Mouse (Mus musculus) retina, adult 2 months (tissue): Measurements from ENCODE around the gene Egfl8.

Experiments used
- DNase-seq: peaks from one replicate; pipeline ENCODE4 v3.0.0-alpha.2; 2012; ENCODE audit warnings: low read depth, low spot score

Egfl8 gene

DNA sequence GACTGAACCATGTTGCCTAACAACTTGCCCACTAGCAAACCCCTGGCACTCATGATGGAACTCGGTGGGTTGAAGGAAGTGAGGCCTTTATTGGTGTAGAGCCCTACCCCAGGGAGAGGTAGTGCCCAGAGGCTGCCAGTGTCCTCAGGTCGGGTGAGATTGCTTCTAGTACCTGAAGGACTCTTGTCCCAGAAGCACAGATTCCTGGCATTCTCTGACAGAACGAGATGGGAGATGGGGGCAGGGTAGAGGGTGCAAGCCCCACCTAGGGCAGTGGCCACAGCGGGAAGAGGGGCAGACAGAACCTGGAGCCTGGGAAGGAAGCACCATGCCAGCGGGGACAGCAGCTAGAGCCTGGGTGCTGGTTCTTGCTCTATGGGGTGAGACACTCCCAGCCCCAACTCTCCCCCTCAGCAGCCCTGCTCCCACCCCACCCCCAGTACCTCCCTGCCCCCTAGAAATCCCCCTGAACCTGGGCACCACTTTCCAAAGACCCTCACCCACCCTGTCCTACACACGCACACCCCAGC is 18.1 kb downstream of the Egfl8 start, which contains the start of gene Ager:
Ager (plus strand) TSS at position 297 of the 530 bp plus-strand sequence.
- DNase-seq = no peak

DNA sequence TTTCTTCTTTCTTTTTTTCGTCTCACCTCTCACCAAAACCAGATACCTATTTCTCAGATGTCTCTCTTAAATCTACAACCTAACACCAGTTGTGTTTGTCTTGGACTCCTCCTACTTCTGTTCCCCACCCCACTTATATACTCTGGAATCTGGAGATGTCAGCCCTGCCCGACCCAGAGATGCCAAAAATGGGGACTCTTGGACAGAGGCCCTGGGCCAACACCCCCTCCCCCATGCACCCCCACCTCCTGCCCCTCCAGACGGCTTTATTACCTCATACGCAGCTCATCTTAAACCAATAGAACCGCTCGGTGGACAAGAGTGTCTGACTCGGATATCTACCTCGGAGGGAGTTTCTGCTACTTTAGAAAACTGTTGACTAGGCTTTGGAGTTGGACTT is 19.7 kb downstream of the Egfl8 start:
- DNase-seq = no peak

DNA sequence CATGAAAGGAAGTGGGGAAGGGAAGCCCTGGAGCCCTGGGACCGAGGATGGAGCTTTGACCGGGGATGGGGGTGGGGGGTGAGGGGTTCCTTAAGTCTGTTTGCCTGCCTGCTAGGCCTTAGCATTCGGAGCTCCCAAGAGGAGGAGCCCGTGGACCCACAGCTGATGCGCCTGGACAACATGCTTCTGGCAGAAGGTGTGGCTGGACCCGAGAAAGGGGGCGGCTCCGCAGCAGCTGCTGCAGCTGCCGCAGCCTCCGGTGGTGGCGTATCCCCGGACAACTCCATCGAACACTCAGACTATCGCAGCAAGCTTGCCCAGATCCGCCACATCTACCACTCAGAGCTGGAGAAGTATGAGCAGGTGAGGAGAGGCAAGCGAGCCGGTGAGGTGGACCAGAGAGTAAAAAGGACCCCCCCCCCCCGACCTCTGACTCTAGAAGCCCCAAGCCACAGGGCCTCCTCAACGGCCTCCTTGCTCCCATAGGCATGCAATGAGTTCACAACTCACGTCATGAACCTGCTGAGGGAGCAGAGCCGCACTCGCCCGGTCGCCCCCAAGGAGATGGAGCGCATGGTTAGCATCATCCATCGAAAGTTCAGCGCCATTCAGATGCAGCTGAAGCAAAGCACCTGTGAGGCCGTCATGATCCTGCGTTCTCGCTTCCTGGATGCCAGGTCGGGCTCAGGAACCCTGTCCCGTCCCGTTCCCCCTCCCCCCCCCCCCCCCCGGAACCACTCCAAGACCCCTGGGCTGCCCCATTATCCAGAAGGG is 21.8 kb downstream of the Egfl8 start:
- no peak for DNase-seq

DNA sequence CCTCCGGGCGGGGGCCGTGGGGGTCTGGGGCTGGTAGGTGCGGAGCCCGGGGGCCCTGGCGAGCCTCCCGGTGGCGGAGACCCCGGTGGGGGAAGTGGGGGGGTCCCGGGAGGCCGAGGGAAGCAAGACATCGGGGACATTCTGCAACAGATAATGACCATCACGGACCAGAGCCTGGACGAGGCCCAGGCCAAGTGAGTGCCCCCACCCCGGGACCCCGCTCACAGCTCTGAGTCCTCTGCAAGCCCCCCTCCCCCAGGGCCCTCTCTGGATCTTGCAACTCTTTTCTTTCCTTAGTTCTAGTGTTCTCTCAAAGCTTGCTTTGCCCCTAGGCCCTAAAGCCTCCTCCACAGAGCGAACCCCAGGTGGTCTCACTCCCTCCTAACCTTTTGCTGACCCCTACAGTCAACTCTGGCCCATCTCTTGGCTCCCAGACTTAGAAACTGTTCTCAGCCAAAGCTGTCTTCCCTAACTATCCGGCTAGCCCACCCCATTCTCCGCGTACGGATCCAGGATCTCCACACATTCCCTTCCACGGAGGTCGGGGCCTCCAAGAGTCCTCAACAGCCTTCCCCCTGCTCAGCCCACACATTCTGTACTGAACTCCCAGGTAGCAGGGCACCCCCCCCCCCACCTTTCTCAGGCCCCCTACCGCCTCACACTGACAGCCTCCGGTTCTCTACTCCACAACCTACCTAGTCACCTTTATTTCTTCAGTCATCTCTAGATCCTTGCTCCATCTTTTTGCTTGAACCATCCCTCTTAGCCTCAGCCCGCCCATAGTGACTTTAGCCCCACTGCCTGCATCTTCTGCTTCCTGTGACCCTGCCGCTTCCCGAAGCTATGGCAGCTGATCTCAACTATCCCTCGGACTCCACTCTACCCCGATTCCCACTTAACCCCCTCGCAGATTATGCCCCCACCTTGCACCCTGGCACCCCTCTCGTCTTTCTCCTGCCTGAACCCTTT is 22.9 kb downstream of the Egfl8 start:
- no peak for DNase-seq

DNA sequence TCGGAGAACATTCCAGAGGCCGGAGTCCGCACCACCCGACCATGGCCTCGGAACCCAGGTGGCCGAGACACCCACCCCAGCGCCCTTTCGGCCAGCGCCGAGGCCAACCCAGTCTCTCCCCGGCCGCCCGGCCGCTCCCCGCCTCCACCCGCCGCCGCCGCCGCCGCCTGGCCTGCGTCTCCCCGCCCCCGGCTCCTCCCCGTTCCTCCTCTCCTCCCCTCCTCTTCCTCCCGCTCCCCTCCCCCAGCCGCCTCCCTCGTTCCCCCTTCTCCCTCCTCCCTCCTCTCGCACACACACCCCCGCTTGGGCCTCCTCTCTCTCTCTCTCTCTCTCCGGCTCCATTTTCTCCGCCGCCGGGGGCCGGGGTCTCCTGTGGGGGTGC is 23.8 kb downstream of the Egfl8 start:
- DNase-seq = no peak

DNA sequence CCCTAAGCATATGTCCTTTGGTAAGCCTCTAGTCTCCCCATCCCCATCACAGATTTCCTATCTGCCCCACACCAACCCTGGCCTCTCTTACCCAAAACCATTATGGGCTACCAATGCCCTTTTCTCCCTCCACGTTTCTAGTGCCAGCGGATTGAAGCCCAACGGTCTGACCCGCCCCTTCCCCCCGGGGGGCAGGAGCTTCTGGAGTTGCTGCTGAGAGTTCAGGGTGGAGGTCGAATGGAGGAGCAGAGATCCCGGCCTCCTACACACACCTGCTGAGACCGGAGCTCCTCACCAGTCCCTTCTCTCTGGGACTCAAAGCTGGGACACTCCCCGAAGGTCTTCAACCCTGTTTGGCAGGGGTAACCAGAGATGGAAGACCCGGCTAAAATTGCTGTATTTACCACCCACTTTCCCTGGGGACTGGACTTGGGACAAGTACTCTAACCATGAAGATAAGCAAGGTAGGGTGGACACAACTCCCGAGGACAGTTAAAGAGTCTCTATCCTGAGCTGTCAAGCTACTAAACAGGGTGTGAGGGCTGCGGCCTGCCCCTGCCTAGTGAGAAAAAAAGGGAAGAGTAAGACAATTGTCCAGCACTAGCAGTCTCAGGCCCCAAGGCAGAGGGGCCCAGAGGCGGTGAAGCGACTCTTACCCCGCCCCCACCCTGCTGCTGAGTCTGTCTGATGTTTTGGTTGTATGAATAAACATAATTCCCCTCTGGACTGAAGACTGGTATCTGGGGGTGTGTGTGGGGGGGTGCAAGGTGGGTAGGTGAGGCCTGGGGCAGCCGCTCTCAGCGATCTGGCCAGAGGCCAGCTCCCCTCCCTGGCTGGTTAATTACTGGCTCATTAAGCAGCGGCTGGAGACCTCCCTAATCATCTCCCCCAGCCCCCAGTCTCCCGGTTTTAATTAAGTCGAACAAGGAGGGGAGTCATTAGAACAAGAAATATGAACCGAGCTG is 24.5 kb downstream of the Egfl8 start, which contains the start of gene Pbx2:
Pbx2 (plus strand) TSS at position 238 of the 965 bp plus-strand sequence.
- no peak for DNase-seq

DNA sequence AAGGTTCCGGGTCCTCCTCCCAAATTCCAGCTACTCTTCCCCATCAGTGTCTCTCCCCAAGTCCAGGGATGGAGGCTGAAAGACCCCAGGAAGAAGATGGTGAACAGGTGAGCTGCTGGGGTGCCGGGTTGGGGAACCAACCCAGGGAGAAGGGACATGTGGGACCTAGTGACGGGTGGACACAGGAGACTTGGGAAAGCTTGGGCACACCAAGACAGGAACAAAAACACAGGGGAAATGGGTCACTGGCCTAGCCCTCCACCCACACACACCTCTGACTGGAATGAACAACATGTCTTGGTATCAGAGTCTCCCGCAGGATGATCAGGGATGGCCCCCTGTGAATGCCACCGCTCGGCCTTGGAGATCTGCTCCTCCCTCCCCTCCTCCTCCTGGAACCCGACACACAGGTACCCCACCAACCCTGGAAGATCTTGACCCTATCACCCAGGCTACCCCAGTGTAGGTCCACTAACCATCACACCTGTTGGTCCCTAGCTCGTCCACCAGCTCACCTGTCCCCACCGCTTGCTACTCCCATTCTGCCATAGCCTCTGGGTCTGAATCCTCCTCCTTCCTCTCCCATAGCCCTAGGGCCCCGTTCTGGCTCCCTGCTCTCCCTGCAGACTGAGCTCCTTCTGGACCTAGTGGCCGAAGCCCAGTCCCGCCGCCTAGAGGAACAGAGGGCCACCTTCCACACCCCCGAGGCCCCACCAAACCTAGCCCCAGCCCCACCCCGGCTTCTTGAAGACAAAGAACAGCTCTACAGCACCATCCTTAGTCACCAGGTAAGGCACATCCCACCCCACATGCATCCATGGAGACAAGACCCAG is 25.4 kb downstream of the Egfl8 start:
- DNase-seq = no peak

DNA sequence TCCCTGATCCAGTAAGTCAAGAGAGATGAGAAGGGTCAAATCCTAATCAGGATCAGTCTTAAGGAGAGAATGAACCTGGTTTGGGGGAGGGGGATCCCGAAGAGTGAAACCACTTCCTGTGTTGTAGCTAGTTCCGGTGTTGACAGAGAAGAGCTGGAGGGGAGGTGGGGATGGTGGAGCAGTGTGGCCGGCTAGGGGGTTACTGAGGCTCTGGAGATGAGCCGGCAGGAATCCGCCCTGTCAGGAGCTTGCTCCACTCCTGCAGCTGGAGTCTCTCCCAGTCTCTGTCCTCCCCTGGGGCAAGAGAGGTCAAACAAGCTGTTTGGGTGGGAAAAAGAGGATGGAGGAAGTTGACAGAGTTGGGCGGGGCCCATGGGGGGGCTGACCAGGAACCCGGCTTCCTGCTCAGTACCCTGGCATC is 26.1 kb downstream of the Egfl8 start, which contains the start of gene Gpsm3:
Gpsm3 (plus strand) TSS at position 126 of the 421 bp plus-strand sequence.
- no peak for DNase-seq

DNA sequence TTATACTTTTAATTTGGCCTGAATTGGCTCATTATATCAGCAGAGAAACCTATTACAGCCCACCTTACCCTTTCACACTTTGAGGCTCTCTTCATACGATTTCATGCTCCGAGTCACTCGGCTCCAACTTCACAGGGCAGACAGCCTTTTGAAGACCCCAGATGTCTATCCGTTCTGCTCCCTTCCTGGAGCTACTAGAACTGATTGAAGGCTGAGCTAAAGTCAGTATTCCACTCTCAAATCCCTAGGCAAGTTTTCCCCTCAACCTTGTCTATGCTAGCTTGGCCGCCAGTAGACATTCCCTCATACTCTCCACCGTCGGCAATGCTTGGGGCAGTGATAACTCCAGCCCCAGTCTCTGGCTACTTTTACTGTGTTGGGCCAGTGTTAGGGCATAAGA is 26.6 kb downstream of the Egfl8 start:
- no peak for DNase-seq

DNA sequence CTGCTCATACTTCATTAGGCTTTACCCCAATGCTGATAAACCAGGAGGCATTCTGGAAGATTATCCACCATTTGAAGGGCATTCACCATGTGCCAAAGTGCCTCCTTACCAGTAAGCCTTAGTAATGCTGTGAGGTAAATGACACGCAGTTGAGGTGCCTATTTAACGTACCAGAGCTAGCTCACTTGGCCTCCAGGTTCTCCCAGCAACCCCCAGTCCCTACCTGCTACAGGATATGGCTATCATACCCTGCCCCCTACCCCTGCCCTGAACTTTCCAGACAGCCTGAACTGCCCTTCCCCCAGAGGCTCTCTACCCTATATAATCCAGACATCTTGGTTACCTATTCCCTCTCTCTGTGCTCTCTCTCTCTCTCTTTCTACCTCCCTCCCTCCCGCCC is 27.0 kb downstream of the Egfl8 start:
- no peak for DNase-seq

DNA sequence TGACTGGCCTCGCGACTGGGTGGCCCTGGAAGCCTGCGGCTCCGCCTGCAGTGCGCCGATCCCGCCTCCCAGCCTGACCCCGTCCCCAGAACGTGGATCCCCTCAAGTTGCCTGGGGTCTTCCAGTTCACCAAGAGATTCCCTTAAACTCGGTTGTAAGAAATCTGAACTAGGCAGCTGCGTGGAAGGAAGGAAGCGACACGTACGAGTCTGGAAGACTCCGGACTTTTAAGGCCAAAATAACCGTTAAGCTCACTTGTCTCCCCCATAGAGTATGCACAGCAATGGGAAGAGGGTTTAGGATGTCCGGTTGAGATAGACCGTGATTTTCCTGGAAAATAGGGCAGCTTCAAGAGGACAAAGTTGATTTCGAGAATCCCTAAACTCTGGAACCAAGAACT is 28.0 kb downstream of the Egfl8 start:
- DNase-seq = no peak

DNA sequence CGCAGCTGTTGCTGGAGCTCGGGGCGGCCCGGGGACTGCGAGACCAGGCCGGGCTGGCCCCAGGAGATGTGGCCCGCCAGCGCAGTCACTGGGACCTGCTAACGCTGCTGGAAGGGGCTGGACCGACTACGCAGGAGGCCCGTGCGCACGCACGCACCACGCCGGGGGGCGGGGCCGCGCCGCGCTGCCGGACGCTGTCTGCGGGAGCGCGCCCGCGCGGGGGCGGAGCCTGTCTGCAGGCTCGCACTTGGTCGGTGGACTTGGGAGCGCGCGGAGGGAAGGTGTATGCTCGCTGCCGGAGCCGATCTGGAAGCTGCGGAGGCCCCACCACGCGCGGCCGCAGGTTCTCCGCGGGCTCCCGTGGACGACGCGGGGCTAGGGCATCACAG is 28.4 kb downstream of the Egfl8 start:
- DNase-seq = peak; percentile 86

DNA sequence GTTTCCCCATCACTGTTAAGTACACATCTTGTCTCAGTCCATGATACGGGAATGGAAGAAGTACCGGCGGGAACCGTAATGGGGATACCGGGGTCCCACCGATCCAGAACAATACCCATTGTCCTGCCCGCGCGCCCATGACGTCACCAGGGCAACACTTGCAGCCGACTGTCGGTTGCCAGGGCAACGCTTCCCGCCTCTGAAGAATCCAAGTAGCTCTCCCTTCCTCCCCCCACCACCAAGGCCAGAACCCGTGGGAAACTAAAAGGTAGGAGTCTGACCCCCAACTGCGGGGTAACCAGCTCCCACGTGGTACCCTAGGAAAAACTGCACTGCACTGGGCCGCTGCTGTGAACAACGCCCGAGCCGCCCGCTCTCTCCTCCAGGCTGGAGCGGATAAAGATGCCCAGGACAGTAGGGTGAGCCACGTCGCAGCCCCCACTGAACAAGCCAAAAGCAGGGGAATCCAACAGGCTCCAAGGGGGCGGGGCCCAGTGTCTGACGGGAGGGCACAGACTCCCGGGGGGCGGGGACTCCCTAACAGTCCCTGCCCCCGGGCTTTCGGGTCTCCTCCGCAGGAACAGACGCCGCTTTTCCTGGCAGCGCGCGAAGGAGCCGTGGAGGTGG is 28.9 kb downstream of the Egfl8 start:
- DNase-seq = no peak

DNA sequence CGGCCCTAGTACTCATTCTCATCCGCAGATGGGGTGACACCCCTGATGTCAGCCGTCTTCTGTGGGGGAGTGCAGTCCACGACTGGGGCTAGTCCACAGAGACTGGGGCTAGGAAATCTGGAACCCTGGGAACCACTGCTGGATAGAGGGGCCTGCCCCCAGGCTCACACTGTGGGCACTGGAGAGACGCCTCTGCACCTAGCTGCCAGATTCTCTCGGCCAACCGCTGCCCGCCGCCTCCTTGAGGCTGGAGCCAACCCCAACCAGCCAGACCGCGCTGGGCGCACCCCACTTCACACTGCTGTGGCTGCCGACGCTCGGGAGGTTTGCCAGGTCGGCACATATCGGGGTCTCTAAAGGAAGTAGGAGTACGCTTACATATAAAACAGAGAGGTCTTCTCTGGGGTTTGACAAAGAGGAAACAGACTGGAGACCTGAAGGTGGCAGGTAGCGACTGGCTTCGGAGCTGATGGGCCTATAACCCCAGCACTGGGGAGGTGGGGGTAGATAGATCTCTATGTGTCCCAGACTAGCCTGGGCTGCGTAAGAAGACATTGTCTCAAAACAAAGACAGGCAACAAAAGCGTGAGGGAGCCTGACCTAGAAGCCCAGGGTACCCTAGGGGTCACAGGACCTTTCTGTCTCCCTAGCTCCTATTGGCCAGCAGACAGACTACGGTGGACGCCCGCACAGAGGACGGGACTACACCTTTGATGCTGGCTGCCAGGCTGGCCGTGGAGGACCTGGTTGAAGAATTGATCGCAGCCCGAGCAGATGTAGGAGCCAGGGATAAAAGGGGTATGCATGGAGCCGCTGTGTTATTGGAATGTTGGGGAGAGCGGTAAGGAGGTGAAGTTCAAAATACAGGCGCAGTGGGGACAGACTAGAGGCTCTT is 29.6 kb downstream of the Egfl8 start:
- DNase-seq = no peak

DNA sequence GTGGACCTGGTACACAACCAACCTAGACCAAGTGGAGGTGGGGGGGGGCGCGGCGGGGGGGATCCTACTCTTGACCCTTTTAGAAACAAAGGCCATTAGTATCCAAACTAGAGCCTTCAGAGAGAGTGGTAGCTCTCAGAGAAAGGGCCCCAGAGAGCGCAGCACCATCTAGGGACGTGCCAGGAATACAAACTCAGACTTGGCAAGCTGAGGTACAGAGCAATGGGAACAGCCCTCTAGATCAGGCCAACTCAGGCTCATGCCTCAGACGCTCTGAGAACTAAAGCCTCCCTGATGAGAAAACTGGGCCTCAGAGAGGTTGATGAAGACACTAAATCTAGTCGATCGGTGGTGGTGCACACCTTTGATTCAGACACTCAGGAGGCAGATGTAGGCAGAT is 30.6 kb downstream of the Egfl8 start:
- no peak for DNase-seq

DNA sequence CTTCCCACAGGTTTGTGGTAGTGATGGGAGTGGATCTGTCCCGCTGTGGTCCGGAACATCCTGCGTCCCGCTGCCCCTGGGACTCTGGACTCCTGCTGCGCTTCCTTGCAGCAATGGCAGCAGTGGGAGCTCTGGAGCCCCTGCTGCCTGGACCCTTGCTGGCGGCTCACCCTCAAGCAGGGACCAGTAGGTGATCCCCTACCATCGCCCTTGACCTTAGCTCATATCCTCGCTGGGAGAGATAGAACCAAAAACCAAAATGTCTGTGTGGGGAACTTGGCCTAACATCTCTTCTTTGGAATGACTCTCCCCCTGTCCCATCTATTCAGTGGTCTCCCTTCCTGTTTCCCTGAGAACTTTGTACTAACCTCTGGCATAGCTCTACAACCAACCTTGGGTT is 32.0 kb downstream of the Egfl8 start:
- DNase-seq = no peak

DNA sequence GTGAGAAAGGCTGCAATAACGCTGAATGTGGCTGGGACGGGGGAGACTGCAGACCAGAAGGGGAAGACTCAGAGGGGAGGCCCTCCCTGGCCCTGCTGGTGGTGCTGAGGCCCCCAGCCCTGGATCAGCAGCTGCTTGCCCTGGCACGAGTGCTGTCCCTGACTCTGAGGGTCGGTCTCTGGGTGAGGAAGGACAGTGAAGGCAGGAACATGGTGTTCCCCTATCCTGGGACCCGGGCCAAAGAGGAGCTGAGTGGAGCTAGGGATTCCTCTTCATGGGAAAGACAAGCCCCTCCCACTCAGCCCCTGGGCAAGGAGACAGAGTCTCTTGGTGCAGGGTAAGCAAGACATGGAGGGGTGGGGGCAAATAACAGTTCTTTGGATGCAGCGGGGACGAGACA is 32.4 kb downstream of the Egfl8 start:
- DNase-seq = no peak

DNA sequence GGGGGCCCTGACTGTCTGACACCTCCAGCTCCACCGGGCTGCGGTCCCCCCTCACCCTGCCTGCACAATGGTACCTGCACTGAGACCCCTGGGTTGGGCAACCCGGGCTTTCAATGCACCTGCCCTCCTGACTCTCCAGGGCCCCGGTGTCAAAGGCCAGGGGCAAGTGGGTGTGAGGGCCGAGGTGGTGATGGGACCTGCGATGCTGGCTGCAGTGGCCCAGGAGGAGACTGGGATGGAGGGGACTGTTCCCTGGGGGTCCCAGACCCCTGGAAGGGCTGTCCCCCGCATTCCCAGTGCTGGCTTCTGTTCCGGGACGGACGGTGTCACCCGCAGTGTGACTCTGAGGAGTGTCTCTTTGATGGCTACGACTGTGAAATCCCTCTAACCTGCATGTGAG is 33.2 kb downstream of the Egfl8 start:
- DNase-seq = no peak

DNA sequence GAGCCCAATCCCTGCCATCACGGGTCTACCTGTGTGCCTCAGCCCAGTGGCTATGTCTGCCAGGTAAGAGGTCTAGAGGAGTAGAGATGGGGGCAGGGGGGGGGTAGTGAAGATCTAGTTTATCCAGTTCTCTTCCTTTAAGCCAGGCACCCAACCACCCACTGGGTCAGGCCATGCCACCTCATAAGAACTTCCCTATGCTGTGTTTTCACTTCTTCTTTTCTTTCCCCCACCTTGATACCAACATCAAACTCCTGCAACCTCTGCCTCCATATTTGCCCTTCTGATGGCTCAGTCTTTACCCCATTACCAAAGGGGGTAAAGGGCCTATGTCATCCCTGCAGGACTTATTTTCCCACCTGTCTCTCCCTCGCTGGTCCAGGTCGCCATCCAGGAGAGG is 37.7 kb downstream of the Egfl8 start:
- DNase-seq = no peak
